Mouse (Mus musculus): ENCODE results near the gene Vps26c. TPM values are rescaled to one million over a fixed set of nuclear protein-coding genes. Genes with fewer than 3 reads are reported as not detected.

Gene Vps26c
- total RNA-seq (2021), result 10 to 100 TPM in 1 of 2 experiments, 1 to 10 TPM in 1; 8.2 to 10.4 TPM
- long read RNA-seq, experiment 1, transcript Vps26c-201 (8 exons, 2,547 nt), result major isoform, 22 of 31 reads
- long read RNA-seq, experiment 1, partial matches to known transcripts, result 0 of 31 reads
- long read RNA-seq, experiment 1, other reads (novel, unspliced or antisense), result 9 of 31 reads
- long read RNA-seq, experiment 2, transcript Vps26c-201 (8 exons, 2,547 nt), result major isoform, 12 of 15 reads
- long read RNA-seq, experiment 2, partial matches to known transcripts, result 1 of 15 reads
- long read RNA-seq, experiment 2, other reads (novel, unspliced or antisense), result 2 of 15 reads

DNA sequence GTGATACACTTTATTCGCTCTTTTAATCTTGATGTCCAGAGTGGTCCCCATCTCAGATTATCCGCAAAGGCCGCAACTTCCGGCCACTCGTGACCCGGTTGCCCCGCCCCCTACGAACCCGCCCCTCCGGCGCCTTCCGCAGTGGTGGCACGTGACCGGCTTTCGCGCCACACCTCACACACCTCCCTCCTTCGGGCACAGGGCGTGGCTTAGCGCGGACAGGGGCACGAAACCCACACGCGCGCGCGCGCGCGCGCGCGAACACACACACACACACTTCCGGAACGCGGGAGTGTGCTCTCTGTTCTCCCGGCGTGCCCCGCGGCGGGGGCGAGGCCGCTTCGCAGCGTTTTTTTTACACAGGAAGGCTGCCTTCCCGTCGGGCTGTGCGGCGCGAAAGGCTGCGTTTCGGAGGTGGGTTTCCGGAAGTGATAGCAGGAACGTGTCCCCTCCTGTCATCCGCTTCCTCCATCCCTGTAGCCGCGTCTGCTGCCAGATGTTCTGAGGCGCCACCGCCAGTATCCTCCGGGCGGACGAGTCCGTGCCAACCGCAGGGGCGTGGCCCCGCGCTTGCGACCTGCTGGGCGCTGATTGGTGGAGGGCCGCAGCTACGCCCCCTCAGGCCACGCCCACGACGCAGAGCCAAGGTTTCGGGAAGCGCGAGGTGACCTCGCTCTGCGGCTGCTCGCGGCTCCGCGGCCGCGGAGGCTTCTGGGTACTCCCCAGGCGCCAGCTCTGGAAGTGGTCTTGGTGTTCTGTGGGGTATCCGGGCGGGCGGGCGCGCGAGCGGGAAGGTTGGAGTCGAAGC lies at the start of gene Vps26c:
Gene Vps26c (minus strand): TSS at position 487 of the 808 bp plus-strand sequence.
- intact Hi-C loops (cut with DNase I), result loop anchor here (2.0 to 5.0 kb wide), 3 partner anchors 42 to 154 kb away; partner anchors contain the start of genes Pigp and Ttc3
- no peak for TF ChIP-seq CTCF (IDR thresholded peaks at IDR 0.05)
- Histone ChIP-seq H3K4me3 (peak within 1 kb of the TSS; percentile 100), H3K27ac (peak within 1 kb of the TSS; percentile 97)
- peak; percentile 99 for DNase-seq

GRCm38 (mm10) chr16:94575757-94576156 lies 49.1 kb upstream of the Vps26c start:
- TF ChIP-seq CTCF (IDR thresholded peaks at IDR 0.05), result no peak
- Histone ChIP-seq H3K4me3 (peak overlapping the region; percentile 47), H3K27ac (peak overlapping the region; percentile 99)
- intact Hi-C loops (cut with DNase I), result no loop called here
- no peak for DNase-seq

DNA sequence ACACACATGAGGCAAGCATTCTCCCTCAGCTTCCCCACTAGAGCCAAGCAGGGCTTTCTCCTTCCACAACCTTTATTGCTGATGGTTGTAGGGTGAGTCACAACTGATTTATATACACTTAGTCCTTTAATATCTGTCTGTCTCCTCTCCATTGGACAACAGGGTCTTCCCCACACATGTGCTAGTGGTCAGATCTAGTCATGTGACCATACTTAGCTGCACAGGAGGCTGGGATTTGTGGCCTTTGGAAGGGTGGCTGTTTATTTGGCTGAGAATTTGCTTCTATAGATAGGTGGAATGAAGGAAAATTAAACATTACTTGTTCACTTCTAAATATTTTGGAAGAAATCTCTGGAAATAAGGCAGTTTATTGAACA lies 48.1 kb upstream of the Vps26c start:
- intact Hi-C loops (cut with DNase I), result loop anchor here (5.0 kb wide), 1 partner anchor 138 kb away; no protein-coding TSS in a partner anchor
- Histone ChIP-seq H3K4me3 (0 out of 2 replicates have a peak overlapping the region, but pooled peaks have one; percentile 5), H3K27ac (peak overlapping the region; percentile 99)
- no peak for TF ChIP-seq CTCF (IDR thresholded peaks at IDR 0.05)
- DNase-seq, result no peak

GRCm38 (mm10) chr16:94574025-94574717 lies 47.5 kb upstream of the Vps26c start:
- H3K4me3 ChIP-seq, result no peak overlapping the region
- intact Hi-C loops (cut with DNase I), result loop anchor here (5.0 kb wide), 1 partner anchor 138 kb away; no protein-coding TSS in a partner anchor
- no peak for DNase-seq
- peak overlapping the region; percentile 99 for H3K27ac ChIP-seq
- no peak for TF ChIP-seq CTCF (IDR thresholded peaks at IDR 0.05)

DNA sequence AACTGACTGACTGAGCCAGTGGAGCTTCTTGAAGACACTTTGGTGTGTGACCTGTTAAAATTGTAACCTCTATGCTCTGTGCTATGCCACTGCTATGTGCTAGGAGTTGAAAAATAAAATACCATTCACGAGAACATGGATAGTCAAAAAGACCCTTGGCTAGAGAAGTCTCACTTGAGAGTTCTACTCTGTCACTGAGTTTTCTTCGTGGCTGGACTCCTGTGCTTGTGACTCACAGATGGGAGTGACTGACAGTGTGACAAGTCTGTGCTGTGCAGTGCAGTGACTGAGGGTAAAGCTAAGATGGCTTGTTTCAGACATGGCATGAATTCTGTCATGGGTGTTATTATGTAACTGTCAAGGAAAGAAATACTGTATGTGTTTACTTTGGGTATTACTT lies 45.8 kb upstream of the Vps26c start:
- Histone ChIP-seq H3K4me3 (peak overlapping the region; percentile 97), H3K27ac (peak overlapping the region; percentile 99)
- no peak for TF ChIP-seq CTCF (IDR thresholded peaks at IDR 0.05)
- no peak for DNase-seq
- intact Hi-C loops (cut with DNase I), result loop anchor here (2.0 to 5.0 kb wide), 3 partner anchors 16 to 140 kb away; no protein-coding TSS in a partner anchor

- H3K4me3 ChIP-seq, result peak overlapping the region; percentile 97
- no peak for TF ChIP-seq CTCF (IDR thresholded peaks at IDR 0.05)
- peak overlapping the region; percentile 99 for H3K27ac ChIP-seq
- no peak for DNase-seq
- intact Hi-C loops (cut with DNase I), result loop anchor here (2.0 to 5.0 kb wide), 2 partner anchors 35 to 141 kb away; no protein-coding TSS in a partner anchor
Measured at GRCm38 (mm10) chr16:94571111-94571993, 44.7 kb upstream of the Vps26c start.

GRCm38 (mm10) chr16:94570361-94571041 lies 43.9 kb upstream of the Vps26c start:
- no peak for TF ChIP-seq CTCF (IDR thresholded peaks at IDR 0.05)
- intact Hi-C loops (cut with DNase I), result loop anchor here (2.0 to 5.0 kb wide), 2 partner anchors 34 to 142 kb away; no protein-coding TSS in a partner anchor
- H3K4me3 ChIP-seq, result peak overlapping the region; percentile 97
- peak overlapping the region; percentile 99 for H3K27ac ChIP-seq
- DNase-seq, result peak; percentile 83

DNA sequence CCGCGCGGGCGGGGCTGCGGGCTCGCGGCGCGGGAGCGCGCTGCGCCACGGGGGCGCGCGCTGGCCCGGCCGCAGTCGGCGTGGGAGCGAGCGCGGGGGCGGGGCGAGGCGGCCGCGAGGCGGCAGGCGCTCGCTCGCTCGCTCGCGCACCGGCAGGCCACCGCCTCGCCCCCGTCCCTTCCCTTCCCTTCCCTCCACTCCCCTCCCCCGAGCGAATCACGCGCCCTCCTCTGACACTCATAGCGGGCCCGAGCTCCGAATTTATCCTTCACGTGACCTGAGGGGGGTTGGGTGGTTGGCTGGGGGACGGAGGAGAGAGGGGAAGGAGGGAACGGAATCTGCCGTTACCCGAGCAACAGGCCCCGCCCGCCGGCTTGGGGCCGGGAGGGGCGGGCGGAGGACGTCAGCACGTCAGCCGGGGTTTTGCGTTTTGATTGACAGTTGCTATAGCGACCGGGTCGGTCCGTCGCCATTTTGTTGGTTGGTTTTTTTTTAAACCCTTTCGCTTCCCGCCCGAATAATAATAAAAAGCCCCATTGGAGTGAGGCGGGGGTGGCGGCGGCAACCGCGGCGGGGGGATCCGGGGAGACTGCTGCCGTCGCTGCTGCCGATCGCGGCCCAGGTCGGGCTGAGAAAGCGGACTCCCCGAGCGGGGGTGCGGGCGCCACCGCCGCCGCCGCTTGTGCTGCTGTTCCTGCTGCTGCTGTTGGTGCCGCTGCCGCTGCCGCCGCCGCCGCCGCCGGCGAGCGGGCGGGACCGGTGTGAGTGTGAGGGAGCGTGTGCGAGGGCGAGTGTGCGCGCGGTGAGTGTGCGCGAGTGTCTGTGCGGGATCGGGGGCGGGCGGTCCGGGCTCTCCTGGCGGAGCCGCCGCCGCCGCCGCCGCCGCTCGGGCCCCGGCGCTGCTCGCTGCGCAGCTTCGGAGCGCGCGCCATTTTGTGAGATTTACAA lies 42.9 kb upstream of the Vps26c start, which contains the start of gene Dyrk1a:
Gene Dyrk1a (plus strand): TSS at position 782 of the 948 bp plus-strand sequence.
- Histone ChIP-seq H3K4me3 (peak within 1 kb of the TSS; percentile 97), H3K27ac (peak within 1 kb of the TSS; percentile 99)
- peak; percentile 99 for DNase-seq
- intact Hi-C loops (cut with DNase I), result loop anchor here (2.0 to 5.0 kb wide), 4 partner anchors 33 to 143 kb away; partner anchors contain the start of gene Vps26c
- TF ChIP-seq CTCF (IDR thresholded peaks at IDR 0.05), result peak; percentile 8; the same call in 1 of the 2 replicates

- H3K27ac ChIP-seq, result peak overlapping the region; percentile 99
- H3K4me3 ChIP-seq, result peak overlapping the region; percentile 97
- TF ChIP-seq CTCF (IDR thresholded peaks at IDR 0.05), result no peak
- intact Hi-C loops (cut with DNase I), result loop anchor here (2.0 kb wide), 2 partner anchors 42 to 96 kb away; partner anchors contain the start of gene Vps26c
- DNase-seq, result no peak
Measured at GRCm38 (mm10) chr16:94568335-94569228, 42.0 kb upstream of the Vps26c start.
